8 mouse cellular contexts compared by ENCODE assay signal in the genomic region with DNA sequence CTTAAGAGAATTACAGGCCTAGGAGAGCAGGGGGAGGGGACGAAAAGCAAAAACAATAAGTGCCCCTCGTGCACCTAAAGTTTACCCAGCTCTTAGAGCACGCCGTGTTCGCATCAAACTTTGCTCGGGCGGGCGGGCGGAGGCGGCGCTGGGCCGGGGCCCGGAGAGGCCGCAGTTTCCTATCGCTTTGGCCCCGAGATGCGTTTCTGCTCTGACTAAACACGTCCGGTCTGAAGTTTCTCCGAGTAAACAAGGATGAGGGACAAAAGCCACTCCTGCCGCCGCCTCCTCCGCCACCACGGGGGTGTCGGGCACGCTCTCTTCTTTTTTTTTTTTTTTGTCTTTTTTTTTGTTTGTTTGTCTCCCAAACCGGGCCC. TPM values are rescaled to one million over a fixed set of nuclear protein-coding genes. Genes with fewer than 3 reads are reported as not detected.
DNase-seq lines count a peak whose midpoint lies in the region; ATAC-seq and TF ChIP-seq lines count a peak whose summit lies in the region.

No protein-coding gene starts in this region.

- peak overlapping the region; percentile 52 for H3K4me2 ChIP-seq in stomach, postnatal 0 days (replicated peaks; ENCODE audit: low read depth)

- no peaks in the 10 kb centered on the region; the same call in 1 of the 2 replicates for H3K4me1 ChIP-seq in heart, adult 2 months (ENCODE audit: control insufficient read depth, insufficient read depth, low read length)
- H3K4me1 ChIP-seq in megakaryocyte, embryonic 14.5 days = peaks cover 29% of the 10 kb centered on the region
- H3K4me1 ChIP-seq in stomach, postnatal 0 days (replicated peaks; ENCODE audit: control insufficient read depth, insufficient read depth) = no peaks in the 10 kb centered on the region

- no peak for DNase-seq in heart, adult 2 months
- DNase-seq in heart, postnatal 14 days = no peak
- DNase-seq in adipocyte (ENCODE audit: low spot score) = peak; percentile 88
- peak; percentile 70 for DNase-seq in gastrocnemius, postnatal 25 days
- peak; percentile 64 to 83 for DNase-seq in kidney, postnatal 25 days
- peak; percentile 66 for DNase-seq in stomach, postnatal 0 days (ENCODE audit: low spot score)

- peaks cover 21% of the 10 kb centered on the region for H3K36me3 ChIP-seq in heart, adult 2 months (ENCODE audit: control insufficient read depth, insufficient read depth, low read length)
- peaks cover 27% of the 10 kb centered on the region for H3K36me3 ChIP-seq in megakaryocyte, embryonic 14.5 days (replicated peaks; ENCODE audit: low read length)
- H3K36me3 ChIP-seq in stomach, postnatal 0 days (ENCODE audit: control insufficient read depth, insufficient read depth, low read length) = peaks cover 5% of the 10 kb centered on the region; the same call in 1 of the 2 replicates

- H3K4me3 ChIP-seq in heart, adult 2 months = peak overlapping the region; percentile 74
- peak overlapping the region; percentile 94 for H3K4me3 ChIP-seq in megakaryocyte, embryonic 14.5 days (replicated peaks)
- H3K4me3 ChIP-seq in stomach, postnatal 0 days (ENCODE audit: low read depth, low read length) = peak overlapping the region; percentile 87

- TF ChIP-seq EP300 in heart, adult 2 months (IDR thresholded peaks at IDR 0.05; ENCODE audit: insufficient read depth, low read depth, low read length) = 0 out of 2 replicates have a peak, but pooled peaks have one; percentile 9
- no peak for TF ChIP-seq EP300 in stomach, postnatal 0 days (optimal IDR thresholded peaks at IDR 0.05)

- no peak; the same call in 1 of the 2 replicates for TF ChIP-seq POLR2A in heart, adult 2 months (IDR thresholded peaks at IDR 0.05; ENCODE audit: insufficient read depth, low read depth, low read length)

- H3K27me3 ChIP-seq in heart, adult 2 months (ENCODE audit: control insufficient read depth, insufficient read depth, low read length) = no peaks in the 10 kb centered on the region
- H3K27me3 ChIP-seq in megakaryocyte, embryonic 14.5 days (replicated peaks) = no peaks in the 10 kb centered on the region
- no peaks in the 10 kb centered on the region for H3K27me3 ChIP-seq in stomach, postnatal 0 days (ENCODE audit: control insufficient read depth, insufficient read depth, low read length)

- no peak for TF ChIP-seq CTCF in heart, adult 2 months (IDR thresholded peaks at IDR 0.05)
- TF ChIP-seq CTCF in stomach, postnatal 0 days (IDR thresholded peaks at IDR 0.05; ENCODE audit: low read depth) = no peak

- H3K9ac ChIP-seq in heart, adult 2 months (ENCODE audit: low read depth, low read length) = peak overlapping the region; percentile 95
- peak overlapping the region; percentile 99 for H3K9ac ChIP-seq in stomach, postnatal 0 days (ENCODE audit: low read length)

- ATAC-seq in stomach, postnatal 0 days (ENCODE audit: low FRiP score, low TSS enrichment) = no peak
- ATAC-seq in megakaryocyte-erythroid progenitor cell, adult 5-6 weeks (replicated peaks; ENCODE audit: low FRiP score, low TSS enrichment, poor library complexity, severe bottlenecking) = no peak

- 0 out of 2 replicates have a peak, but pooled peaks cover 2% of the 10 kb centered on the region for H3K79me2 ChIP-seq in heart, adult 2 months (replicated peaks; ENCODE audit: control insufficient read depth, insufficient read depth, low read length)

- under 1% methylated on average over 27 of the region's 27 CpGs for WGBS in heart, adult 2 months
- 0% methylated on average over 25 of the region's 27 CpGs for WGBS in stomach, postnatal 0 days

- intact Hi-C loops in heart, adult 2 months (cut with DNase I) = loop anchor here (1.0 to 5.0 kb wide), 6 partner anchors 20 to 176 kb away; partner anchors contain the start of gene Gm42791
- intact Hi-C loops in heart, postnatal 14 days (cut with DNase I) = loop anchor here (2.0 to 5.0 kb wide), 3 partner anchors 44 to 239 kb away; no protein-coding TSS in a partner anchor

- no peaks in the 10 kb centered on the region for H3K9me3 ChIP-seq in megakaryocyte, embryonic 14.5 days
- H3K9me3 ChIP-seq in stomach, postnatal 0 days (ENCODE audit: control insufficient read depth, low read length) = no peaks in the 10 kb centered on the region

- peak overlapping the region; percentile 99 for H3K27ac ChIP-seq in heart, adult 2 months
- H3K27ac ChIP-seq in stomach, postnatal 0 days (replicated peaks) = peak overlapping the region; percentile 100

RNA-seq across cellular contexts. Expression of gene Gm42791, which starts 56.2 kb away (rescaled TPM):
- 1 to 10 TPM; 5.7 to 5.9 TPM for total RNA-seq in heart, adult 2 months (2021)
- polyA plus RNA-seq in heart, adult 2 months (2012; rRNA removed) = not detected in 2 replicates
- total RNA-seq in heart, postnatal 14 days (2021) = 1 to 10 TPM; 3.3 to 6.1 TPM
- 1 to 10 TPM; 3.6 to 3.8 TPM for total RNA-seq in gastrocnemius, postnatal 25 days (2021)
- polyA plus RNA-seq in megakaryocyte, embryonic 14.5 days (2012; ENCODE audit: insufficient read depth, low replicate concordance) = not detected in 2 replicates
- 0.99 TPM in 1 of 2 replicates, not detected in the other for polyA plus RNA-seq in stomach, postnatal 0 days (2015; fragmentation: Nextera tagmentation; extraction: Ambion mirVana)
- total RNA-seq in megakaryocyte-erythroid progenitor cell, adult 5-6 weeks (2014; fragmentation: Nextera tagmentation) = 12.5 TPM in 1 of 2 replicates, not detected in the other
- 7.8 and 10.8 TPM in 2 replicates for total RNA-seq in megakaryocyte-erythroid progenitor cell, adult 5-6 weeks (2017)

Comparison
In these comparisons a context has a peak if more than half of its experiments do, and no peak if none do; other contexts are left out.
1. DNase-seq: peak in adipocyte (single experiment), gastrocnemius, postnatal 25 days (single experiment), kidney, postnatal 25 days (2 of 2) and stomach, postnatal 0 days (single experiment); none in heart, adult 2 months (0 of 2) and heart, postnatal 14 days (0 of 2).
2. Peak in every context shown above with its lines, with median percentiles within 50 percentile points of each other: H3K4me3 ChIP-seq.